Mouse (Mus musculus): ENCODE results near the gene Sez6l2.

- TF ChIP-seq GATA1 (IDR thresholded peaks at IDR 0.05; ENCODE audit: low read length) = no peak
- TF ChIP-seq TAL1 (IDR thresholded peaks at IDR 0.05; ENCODE audit: low read length) = no peak
Measured at GRCm38 (mm10) chr7:126952646-126953045, 2.3 kb downstream of the Sez6l2 start.

All from erythroblast, embryonic 14.5 days (primary cell).